ENCODE assay signal across 14 mouse cellular contexts in genomic region chr4:155843231-155843630, GRCm38 (mm10). TPM values are rescaled to one million over a fixed set of nuclear protein-coding genes. Genes with fewer than 3 reads are reported as not detected.
"Had no signal": no experiment of that assay in that cellular context is flagged by ENCODE, and none has a peak within 500 bp of the region (broad histone marks: within the 10 kb centered on the region; RNA-seq: fewer than 3 reads in every experiment).

No protein-coding gene starts in this region.

- ATAC-seq: intestine, postnatal 0 days had no signal

- H3K4me2 ChIP-seq: liver, embryonic 13.5 days; midbrain, embryonic 11.5 days had no signal

- H3K9me3 ChIP-seq: liver, embryonic 13.5 days had no signal

- DNase-seq: layer of hippocampus, postnatal 36 days; liver, embryonic 13.5 days; lung, adult 2 months; lung, postnatal 14 days; midbrain, embryonic 14.5 days; right cerebral cortex, adult 18-20 months; right cerebral cortex, postnatal 14 days; right cerebral cortex, postnatal 4 days; thymus, postnatal 36 days had no signal

- H3K27ac ChIP-seq: left cerebral cortex, adult 2 months; liver, embryonic 13.5 days had no signal

- H3K36me3 ChIP-seq: liver, embryonic 13.5 days had no signal

- H3K9ac ChIP-seq: liver, embryonic 13.5 days had no signal

- H3K4me3 ChIP-seq: left cerebral cortex, adult 2 months; liver, embryonic 13.5 days had no signal

RNA-seq across cellular contexts. Expression of gene Mxra8, which starts 3.8 kb away (rescaled TPM):
- total RNA-seq: megakaryocyte progenitor cell, adult 5-6 weeks; megakaryocyte-erythroid progenitor cell, adult 5-6 weeks had no signal
